Mouse (Mus musculus): Measurements from ENCODE around the gene Carmil1.

Gene Carmil1

GRCm38 (mm10) chr13:24159190-24159965 is 121.2 kb downstream of the Carmil1 start:
- in situ Hi-C loops (cut with MboI; ENCODE audit: unreplicated experiment in 2 of 2), result no loop called here

- in situ Hi-C loops (cut with MboI; ENCODE audit: unreplicated experiment in 2 of 2), result no loop called here
Observed at GRCm38 (mm10) chr13:24157560-24158011, 123.0 kb downstream of the Carmil1 start.

- in situ Hi-C loops (cut with MboI; ENCODE audit: unreplicated experiment in 2 of 2), result no loop called here
Observed at GRCm38 (mm10) chr13:24155190-24155589, 125.4 kb downstream of the Carmil1 start.

GRCm38 (mm10) chr13:24154281-24155061 is 126.1 kb downstream of the Carmil1 start:
- in situ Hi-C loops (cut with MboI; ENCODE audit: unreplicated experiment in 2 of 2), result no loop called here

GRCm38 (mm10) chr13:24152610-24153009 is 128.0 kb downstream of the Carmil1 start:
- in situ Hi-C loops (cut with MboI; ENCODE audit: unreplicated experiment in 2 of 2), result no loop called here

- in situ Hi-C loops (cut with MboI; ENCODE audit: unreplicated experiment in 2 of 2), result no loop called here
Observed at GRCm38 (mm10) chr13:24151335-24151734, 129.3 kb downstream of the Carmil1 start.

- in situ Hi-C loops (cut with MboI; ENCODE audit: unreplicated experiment in 2 of 2), result no loop called here
Observed at GRCm38 (mm10) chr13:24148549-24148948, 132.0 kb downstream of the Carmil1 start.

- in situ Hi-C loops (cut with MboI; ENCODE audit: unreplicated experiment in 2 of 2), result no loop called here
Observed at GRCm38 (mm10) chr13:24147006-24147405, 133.6 kb downstream of the Carmil1 start.

GRCm38 (mm10) chr13:24146541-24146940 is 134.1 kb downstream of the Carmil1 start:
- in situ Hi-C loops (cut with MboI; ENCODE audit: unreplicated experiment in 2 of 2), result no loop called here

- in situ Hi-C loops (cut with MboI; ENCODE audit: unreplicated experiment in 2 of 2), result no loop called here
Observed at GRCm38 (mm10) chr13:24144858-24145257, 135.7 kb downstream of the Carmil1 start.

GRCm38 (mm10) chr13:24144141-24144540 is 136.5 kb downstream of the Carmil1 start:
- in situ Hi-C loops (cut with MboI; ENCODE audit: unreplicated experiment in 2 of 2), result no loop called here

- in situ Hi-C loops (cut with MboI; ENCODE audit: unreplicated experiment in 2 of 2), result no loop called here
Observed at GRCm38 (mm10) chr13:24136836-24137235, 143.8 kb downstream of the Carmil1 start.

GRCm38 (mm10) chr13:24135282-24136230 is 145.0 kb downstream of the Carmil1 start:
- in situ Hi-C loops (cut with MboI; ENCODE audit: unreplicated experiment in 2 of 2), result no loop called here

GRCm38 (mm10) chr13:24132866-24133265 is 147.7 kb downstream of the Carmil1 start:
- in situ Hi-C loops (cut with MboI; ENCODE audit: unreplicated experiment in 2 of 2), result no loop called here

GRCm38 (mm10) chr13:24131319-24131718 is 149.3 kb downstream of the Carmil1 start:
- in situ Hi-C loops (cut with MboI; ENCODE audit: unreplicated experiment in 2 of 2), result no loop called here

- in situ Hi-C loops (cut with MboI; ENCODE audit: unreplicated experiment in 2 of 2), result no loop called here
Observed at GRCm38 (mm10) chr13:24130741-24131140, 149.9 kb downstream of the Carmil1 start.

- in situ Hi-C loops (cut with MboI; ENCODE audit: unreplicated experiment in 2 of 2), result no loop called here
Observed at GRCm38 (mm10) chr13:24128731-24129130, 151.9 kb downstream of the Carmil1 start.

GRCm38 (mm10) chr13:24125865-24126264 is 154.7 kb downstream of the Carmil1 start:
- in situ Hi-C loops (cut with MboI; ENCODE audit: unreplicated experiment in 2 of 2), result no loop called here

- in situ Hi-C loops (cut with MboI; ENCODE audit: unreplicated experiment in 2 of 2), result loop anchor here in 1 of 2 experiments (10.0 kb wide), 1 partner anchor 178 kb away; no protein-coding TSS in a partner anchor
Observed at GRCm38 (mm10) chr13:24117181-24117812, 163.3 kb downstream of the Carmil1 start.
